Comparison of ENCODE assay signal across 16 mouse cellular contexts in the genomic region with DNA sequence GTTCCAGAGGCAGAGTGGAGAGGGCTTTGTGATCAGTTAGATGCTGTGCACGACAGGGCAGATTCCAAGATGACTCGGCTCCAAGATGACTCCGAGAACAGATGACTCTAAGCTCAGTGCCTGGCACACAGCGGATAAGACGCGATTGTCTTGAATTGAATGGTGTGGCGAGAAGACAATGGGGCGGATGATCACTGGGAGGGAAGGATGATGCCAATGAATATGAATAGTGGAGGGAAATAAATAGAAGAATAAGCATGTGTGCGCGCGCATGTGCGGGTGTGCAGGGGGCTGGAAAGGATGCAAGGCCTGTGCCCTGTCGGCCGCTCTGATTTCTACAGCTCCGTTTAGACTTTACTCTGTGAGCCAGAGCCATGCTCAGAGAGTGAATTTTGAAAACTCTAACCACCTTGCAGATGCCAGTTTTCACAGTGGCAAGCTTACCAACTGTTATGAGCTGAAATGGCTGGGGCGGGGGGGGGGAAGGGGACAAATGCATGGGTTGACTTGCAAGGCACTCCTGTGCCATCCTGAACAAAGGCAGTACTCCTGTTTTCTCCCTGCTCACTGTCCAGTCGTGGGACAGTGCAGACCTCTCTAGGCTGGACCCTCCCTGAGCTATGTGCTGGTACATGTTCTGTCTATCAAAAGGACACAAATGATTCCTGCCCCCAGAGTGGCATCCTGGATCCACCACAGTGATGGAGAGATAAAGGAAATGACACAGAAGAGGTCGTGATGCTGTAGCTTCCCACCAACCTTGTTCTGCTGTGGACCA.
DNase-seq lines count a peak whose midpoint lies in the region; ATAC-seq and TF ChIP-seq lines count a peak whose summit lies in the region.
"Had no signal": no experiment of that assay in that cellular context is flagged by ENCODE, and none has a peak within 500 bp of the region (broad histone marks: within the 10 kb centered on the region; RNA-seq: fewer than 3 reads in every experiment).

No protein-coding gene starts in this region.

- H3K9ac ChIP-seq in hindbrain, embryonic 14.5 days = no peak overlapping the region
- H3K9ac ChIP-seq: limb, embryonic 15.5 days; neural tube, embryonic 15.5 days; stomach, embryonic 15.5 days had no signal

- no peak overlapping the region for H3K4me2 ChIP-seq in hindbrain, embryonic 14.5 days (replicated peaks)
- H3K4me2 ChIP-seq: limb, embryonic 15.5 days; neural tube, embryonic 15.5 days; stomach, embryonic 15.5 days had no signal

- no peaks in the 10 kb centered on the region; the same call in 1 of the 2 replicates for H3K27me3 ChIP-seq in hindbrain, embryonic 10.5 days (ENCODE audit: insufficient read depth, poor library complexity, severe bottlenecking)
- H3K27me3 ChIP-seq in hindbrain, embryonic 14.5 days (ENCODE audit: control insufficient read depth, insufficient read depth, low read length) = no peaks in the 10 kb centered on the region
- H3K27me3 ChIP-seq: limb, embryonic 15.5 days; neural tube, embryonic 15.5 days; stomach, embryonic 15.5 days had no signal

- ATAC-seq in hindbrain, embryonic 14.5 days (ENCODE audit: low FRiP score) = no peak
- no peak for ATAC-seq in megakaryocyte-erythroid progenitor cell, adult 5-6 weeks (replicated peaks; ENCODE audit: low FRiP score, low TSS enrichment, poor library complexity, severe bottlenecking)
- ATAC-seq: Patski had no signal

- H3K4me1 ChIP-seq in hindbrain, embryonic 10.5 days (replicated peaks) = peaks cover 9% of the 10 kb centered on the region
- H3K4me1 ChIP-seq in hindbrain, embryonic 14.5 days (replicated peaks; ENCODE audit: control insufficient read depth, insufficient read depth, low read length) = peaks cover 14% of the 10 kb centered on the region
- H3K4me1 ChIP-seq: limb, embryonic 15.5 days; stomach, embryonic 15.5 days had no signal

- H3K27ac ChIP-seq in hindbrain, embryonic 10.5 days = 0 out of 2 replicates have a peak overlapping the region, but pooled peaks have one; percentile 10
- no peak overlapping the region for H3K27ac ChIP-seq in hindbrain, embryonic 14.5 days
- H3K27ac ChIP-seq: gastrocnemius, adult 2 months; limb, embryonic 15.5 days; neural tube, embryonic 15.5 days; stomach, embryonic 15.5 days had no signal

- TF ChIP-seq POLR2A in brain, embryonic 14.5 days (IDR thresholded peaks at IDR 0.05; ENCODE audit: borderline replicate concordance, extremely low read depth, insufficient read depth, insufficient read length, poor library complexity, severe bottlenecking) = no peak

- 75% methylated on average over 18 of the region's 18 CpGs for WGBS in hindbrain, embryonic 10.5 days
- WGBS in hindbrain, embryonic 14.5 days = 55% methylated on average over 18 of the region's 18 CpGs

- no peaks in the 10 kb centered on the region for H3K9me3 ChIP-seq in hindbrain, embryonic 10.5 days
- H3K9me3 ChIP-seq in hindbrain, embryonic 14.5 days (ENCODE audit: control insufficient read depth, low read length) = no peaks in the 10 kb centered on the region
- H3K9me3 ChIP-seq: limb, embryonic 15.5 days; neural tube, embryonic 15.5 days; stomach, embryonic 15.5 days had no signal

- no peaks in the 10 kb centered on the region for H3K36me3 ChIP-seq in hindbrain, embryonic 10.5 days
- H3K36me3 ChIP-seq in hindbrain, embryonic 14.5 days (replicated peaks; ENCODE audit: control insufficient read depth, insufficient read depth) = no peaks in the 10 kb centered on the region
- H3K36me3 ChIP-seq: limb, embryonic 15.5 days; neural tube, embryonic 15.5 days; stomach, embryonic 15.5 days had no signal

- no peak for TF ChIP-seq CTCF in brain, embryonic 14.5 days (IDR thresholded peaks at IDR 0.05; ENCODE audit: borderline replicate concordance, extremely low read depth, insufficient read depth, insufficient read length)

- no peak overlapping the region for H3K4me3 ChIP-seq in hindbrain, embryonic 10.5 days
- no peak overlapping the region for H3K4me3 ChIP-seq in hindbrain, embryonic 14.5 days (replicated peaks; ENCODE audit: low read length)
- H3K4me3 ChIP-seq: erythroblast, embryonic 14.5 days; gastrocnemius, adult 2 months; limb, embryonic 15.5 days; neural tube, embryonic 15.5 days; stomach, embryonic 15.5 days had no signal

- no peak for DNase-seq in hindbrain, embryonic 10.5 days (ENCODE audit: low spot score)
- no peak for DNase-seq in hindbrain, embryonic 14.5 days (ENCODE audit: low spot score)
- DNase-seq in brain, adult 2 months (ENCODE audit: low read depth, low spot score) = peak; percentile 93
- DNase-seq in brain, embryonic 14.5 days (ENCODE audit: low read depth) = peak; percentile 37
- peak; percentile 42 for DNase-seq in layer of hippocampus, adult 9-10 months (ENCODE audit: low spot score)
- DNase-seq in spleen, adult 18-20 months = no peak
- DNase-seq: gastrocnemius, adult 2 months; heart, postnatal 4 days; kidney, adult 2 months; kidney, postnatal 4 days had no signal

Comparison
In these comparisons a context has a peak if more than half of its experiments do, and no peak if none do; other contexts are left out.
1. DNase-seq: peak in brain, adult 2 months (single experiment), brain, embryonic 14.5 days (single experiment) and layer of hippocampus, adult 9-10 months (single experiment); none in hindbrain, embryonic 10.5 days (single experiment), hindbrain, embryonic 14.5 days (single experiment) and spleen, adult 18-20 months (0 of 2).